Mouse (Mus musculus): ENCODE results near the gene Pard3b. TPM values are rescaled to one million over a fixed set of nuclear protein-coding genes. Genes with fewer than 3 reads are reported as not detected.

Gene Pard3b
- total RNA-seq (2021): 1 to 10 TPM; 3.4 to 3.6 TPM
- long read RNA-seq, experiment 1: 0 reads
- long read RNA-seq, experiment 2: 0 reads

DNA sequence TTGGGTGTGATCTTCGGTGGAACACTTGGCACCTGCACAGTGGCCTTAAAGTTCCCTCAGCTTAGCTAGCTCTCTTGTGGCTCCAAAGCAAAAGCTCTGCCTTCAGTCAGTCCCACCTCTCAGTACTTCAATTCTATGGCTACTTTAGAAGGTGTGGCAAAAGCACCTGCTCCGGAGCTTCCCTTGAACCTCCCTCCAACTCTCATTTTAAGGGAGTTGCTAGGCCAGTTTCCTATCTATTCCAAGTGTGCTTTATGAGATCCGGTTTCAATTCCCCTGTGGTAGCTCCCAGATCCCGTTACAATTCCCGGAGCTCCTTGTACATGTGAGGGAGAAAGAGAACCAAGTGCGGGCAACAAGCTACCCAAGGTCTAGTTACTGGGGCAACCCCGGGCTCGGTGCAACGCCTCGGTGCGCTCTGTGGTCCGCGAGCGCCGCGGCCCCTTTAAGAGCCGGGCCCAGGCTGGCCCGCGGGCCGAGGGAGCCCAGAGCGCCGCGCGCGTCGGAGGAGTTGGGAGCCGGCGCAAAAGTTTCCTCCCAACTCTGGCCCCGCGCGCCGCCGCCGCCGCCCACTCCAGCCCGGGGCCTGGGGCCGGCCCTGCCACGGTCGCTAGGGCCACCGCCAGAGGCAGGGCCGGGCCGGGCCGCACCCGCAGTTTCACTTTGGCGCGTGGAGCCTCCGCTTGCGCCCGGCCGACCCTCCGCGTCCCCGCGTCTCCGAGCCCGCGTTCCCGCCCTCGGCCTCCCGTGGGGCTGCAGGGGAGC lies at the start of gene Pard3b:
TSS of gene Pard3b (plus strand) at position 478 of the 765 bp plus-strand sequence.
- intact Hi-C loops (cut with DNase I): no loop called here
- DNase-seq (ENCODE audit: low spot score in 2 of 2): peak in 1 of 2 experiments; percentile 34

DNA sequence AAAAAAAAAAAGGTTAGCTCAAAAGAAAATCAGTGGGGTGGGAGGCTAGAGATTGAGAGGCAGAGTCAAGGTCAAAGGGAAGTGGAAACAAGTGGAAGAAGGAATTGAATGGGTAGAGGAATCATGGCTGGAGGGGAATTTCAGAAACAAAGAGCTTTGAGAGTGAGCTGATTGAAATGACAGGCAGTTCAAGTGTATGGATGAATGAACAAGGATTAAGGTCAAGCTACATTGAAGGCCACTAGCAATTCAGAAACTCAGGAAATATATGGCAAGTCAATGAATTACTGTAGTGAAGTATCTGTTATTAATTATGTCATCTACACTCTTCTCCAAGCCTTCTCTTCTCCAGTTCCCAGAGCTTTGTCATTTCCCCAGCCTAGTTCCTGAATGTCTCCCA lies 22.4 kb upstream of the Pard3b start:
- no peak for DNase-seq (ENCODE audit: low spot score in 2 of 2)

DNA sequence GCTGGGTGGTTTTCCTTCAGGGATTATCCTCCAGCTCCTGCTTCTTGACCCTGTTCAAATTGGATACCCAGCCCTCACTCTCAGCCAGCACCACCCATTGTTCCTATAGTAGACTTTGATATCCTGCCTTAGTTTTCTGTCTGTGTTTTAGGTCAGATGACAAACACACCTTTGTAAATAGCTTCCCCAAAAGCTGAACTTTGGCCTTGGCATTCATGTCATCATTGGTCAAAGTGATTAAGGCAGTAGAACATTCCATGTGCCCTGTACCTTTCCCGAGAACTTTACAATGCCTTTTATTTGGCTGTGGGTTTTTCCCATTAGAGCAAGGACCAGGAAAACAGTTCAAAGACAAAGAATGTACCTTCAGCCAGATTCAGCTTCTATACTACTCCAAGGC lies 18.0 kb upstream of the Pard3b start:
- intact Hi-C loops (cut with DNase I): no loop called here
- DNase-seq (ENCODE audit: low spot score in 2 of 2): no peak

More for the DNA sequence above, 22.4 kb upstream of the Pard3b start:
- intact Hi-C loops (cut with DNase I): no loop called here

DNA sequence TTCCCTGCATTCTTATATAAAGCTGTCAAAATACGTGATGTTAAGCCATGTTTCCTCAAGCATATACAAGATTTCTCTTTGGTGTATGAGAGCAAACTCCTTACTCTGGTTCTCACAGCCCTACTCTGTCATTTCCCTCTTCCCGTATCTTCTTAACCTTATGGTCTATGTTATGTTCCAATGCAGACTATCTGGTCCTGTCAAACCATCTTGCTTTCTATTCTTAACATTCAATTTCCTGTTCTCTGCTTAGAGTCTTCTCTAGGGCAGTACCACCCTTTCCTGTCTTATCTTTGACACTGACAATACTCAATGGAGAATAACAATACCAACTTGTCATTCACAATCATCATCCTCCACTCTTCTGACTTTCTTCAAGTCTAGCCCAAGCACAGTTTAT lies 8.8 kb upstream of the Pard3b start:
- intact Hi-C loops (cut with DNase I): no loop called here
- no peak for DNase-seq (ENCODE audit: low spot score in 2 of 2)

DNA sequence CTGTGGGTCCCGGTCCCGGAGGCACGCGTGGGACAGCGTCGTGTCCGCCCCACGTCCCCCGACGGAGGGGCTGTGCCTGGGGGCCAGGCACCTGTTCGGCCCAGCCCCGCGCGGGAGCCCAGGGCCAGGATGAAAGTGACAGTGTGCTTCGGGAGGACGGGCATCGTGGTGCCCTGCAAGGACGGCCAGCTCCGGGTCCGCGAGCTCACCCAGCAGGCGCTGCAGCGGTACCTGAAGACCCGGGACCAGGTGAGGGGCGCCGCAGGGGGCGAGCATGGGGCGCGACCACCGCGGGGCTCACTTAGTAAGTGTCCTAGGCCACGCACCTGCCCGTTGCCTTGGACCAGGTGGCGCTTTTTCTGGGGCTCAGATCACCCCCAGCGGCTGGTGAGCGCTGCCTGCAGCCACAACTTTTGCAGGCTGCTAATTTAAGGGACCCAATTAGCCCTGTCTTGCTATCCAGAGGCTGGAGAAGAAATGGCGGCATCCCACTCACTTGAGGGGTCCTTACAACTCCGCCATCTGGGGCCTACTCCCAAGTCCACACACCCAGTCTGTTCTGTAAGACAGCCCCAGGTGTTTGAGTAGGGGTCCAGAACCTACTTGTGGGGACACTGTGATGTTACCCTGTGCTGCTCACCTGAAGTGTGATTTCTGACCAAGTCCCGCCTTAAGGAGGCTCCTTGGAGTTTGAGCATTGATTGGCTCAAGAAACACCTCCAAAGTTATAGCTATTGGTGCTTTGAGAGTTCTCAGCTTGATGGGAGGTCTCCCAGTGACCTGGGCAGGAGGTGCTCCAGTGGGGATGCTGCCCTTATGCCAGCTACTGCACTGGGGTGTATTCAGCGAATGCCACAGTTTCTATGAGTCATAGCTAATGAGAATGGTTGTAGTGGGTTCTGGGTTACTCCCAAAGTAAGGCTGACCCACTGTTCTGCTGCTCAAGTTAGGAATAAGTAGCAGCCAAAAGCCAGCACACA lies 780 bp downstream of the Pard3b start:
- no peak for DNase-seq (ENCODE audit: low spot score in 2 of 2)
- intact Hi-C loops (cut with DNase I): no loop called here

DNA sequence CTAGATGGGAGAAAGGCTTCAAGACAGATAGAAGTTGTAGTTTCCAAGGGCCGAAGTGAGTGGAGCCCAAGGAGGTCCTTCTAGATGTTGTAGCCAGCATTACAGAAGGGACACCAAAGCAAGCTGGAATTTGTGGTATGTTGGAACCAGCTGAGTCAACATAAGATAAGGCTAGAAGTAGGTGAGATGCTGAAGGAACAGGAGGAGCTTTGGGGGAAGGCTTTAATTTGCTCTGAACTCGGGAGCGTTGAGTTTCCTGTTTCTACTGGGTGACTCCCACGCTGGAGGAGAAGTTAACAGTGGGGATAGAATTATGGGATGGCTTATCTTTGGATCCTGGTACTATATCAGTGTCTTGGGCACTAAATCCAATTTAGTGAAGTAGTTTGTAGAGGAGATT lies 3.3 kb downstream of the Pard3b start:
- DNase-seq (ENCODE audit: low spot score in 2 of 2): no peak
- intact Hi-C loops (cut with DNase I): no loop called here

DNA sequence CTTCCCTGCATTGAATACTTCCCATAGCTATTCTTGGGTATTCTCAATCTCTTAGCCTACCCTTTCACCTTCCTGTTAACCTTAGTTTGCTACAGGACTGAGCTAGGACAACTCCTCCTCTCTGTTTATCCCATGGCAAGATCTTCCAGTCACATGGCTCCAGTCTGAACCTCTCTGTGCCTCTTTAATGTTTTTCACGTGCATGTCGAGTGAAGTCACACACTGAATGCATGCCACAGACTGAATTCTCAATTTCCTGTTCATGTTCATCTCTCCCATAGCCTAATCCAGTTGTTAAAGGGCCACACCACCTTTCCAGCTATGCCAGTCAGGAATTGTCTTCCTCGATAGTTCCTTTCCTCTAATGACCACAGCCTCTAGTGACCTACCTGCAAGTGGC lies 6.4 kb downstream of the Pard3b start:
- DNase-seq (ENCODE audit: low spot score in 2 of 2): no peak
- intact Hi-C loops (cut with DNase I): no loop called here

DNA sequence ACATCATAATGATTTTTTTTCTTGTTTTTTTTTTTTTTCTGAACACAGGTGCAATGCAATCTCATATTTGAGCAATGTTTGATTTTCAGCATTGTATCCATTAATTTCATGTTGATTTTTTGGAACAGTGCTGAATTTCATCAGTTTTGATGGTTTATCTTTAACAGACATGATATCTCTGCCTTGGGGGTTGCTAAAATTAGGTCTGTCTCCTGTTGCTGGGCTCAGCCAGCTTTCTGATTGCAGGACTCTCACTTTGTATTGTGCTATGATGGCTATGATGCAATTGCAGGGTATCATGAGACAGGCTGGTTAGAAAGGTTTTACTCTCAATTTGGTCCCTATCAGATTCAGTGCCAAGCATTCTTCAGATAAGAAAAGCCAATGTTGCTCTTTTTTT lies 11.3 kb downstream of the Pard3b start:
- intact Hi-C loops (cut with DNase I): no loop called here
- no peak for DNase-seq (ENCODE audit: low spot score in 2 of 2)

DNA sequence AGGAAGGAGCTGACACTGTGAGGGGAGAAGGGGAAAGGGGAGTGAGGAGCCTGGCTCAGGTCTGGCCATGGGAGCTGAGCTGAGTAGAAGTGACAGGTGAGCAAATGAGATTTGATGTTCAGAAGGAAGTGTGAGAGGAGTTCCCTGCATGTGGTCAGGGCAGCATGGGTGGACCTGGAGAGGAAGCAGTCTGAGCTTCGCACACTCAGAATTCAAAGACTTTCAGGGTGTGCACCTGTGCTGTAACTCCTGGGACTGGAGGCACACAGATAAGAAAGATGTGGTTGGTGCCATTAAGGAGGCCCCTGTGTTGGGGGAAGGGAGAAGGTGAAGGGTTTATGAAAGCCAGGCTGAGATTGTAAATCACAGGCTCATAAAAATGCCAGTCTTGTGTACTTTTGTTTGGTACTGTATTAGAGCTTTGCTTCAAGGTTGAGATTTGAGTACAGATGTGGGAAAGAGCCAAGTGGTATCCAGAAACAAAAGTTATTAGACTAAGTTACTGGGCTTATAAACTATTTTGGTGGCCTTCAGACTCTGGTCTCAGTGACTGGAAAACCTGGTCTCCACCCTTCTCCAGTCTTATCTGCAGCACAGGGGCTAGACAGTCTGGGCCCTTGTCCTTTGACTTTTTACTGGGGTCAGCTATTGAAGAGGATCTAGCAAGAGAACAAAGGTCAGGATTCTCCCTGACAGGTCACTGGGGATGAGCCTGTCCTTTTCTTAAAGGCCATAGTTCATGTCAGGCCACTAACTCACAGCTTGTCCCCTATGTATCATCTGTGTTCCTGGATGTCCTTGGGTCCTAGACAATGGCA lies 13.0 kb downstream of the Pard3b start:
- intact Hi-C loops (cut with DNase I): no loop called here

DNA sequence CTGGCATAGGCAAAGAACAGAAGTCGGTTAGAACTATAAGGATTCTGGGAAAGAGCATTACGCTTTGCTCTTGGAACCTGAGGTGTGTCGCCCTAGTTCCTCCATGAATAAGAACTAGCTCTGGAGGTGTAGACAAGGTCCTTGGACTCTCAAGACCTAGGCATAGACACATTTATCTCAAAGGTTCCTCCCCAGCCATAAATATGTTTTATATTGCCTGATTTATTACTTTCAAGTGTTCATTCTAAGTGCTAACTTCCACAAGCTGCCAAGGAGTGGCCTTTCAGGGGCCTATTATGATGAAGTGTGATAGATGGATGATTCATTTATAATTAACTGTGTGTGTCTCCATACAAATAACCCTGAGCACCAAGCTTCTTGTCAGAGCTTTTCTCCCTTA lies 19.1 kb downstream of the Pard3b start:
- no peak for DNase-seq (ENCODE audit: low spot score in 2 of 2)
- intact Hi-C loops (cut with DNase I): no loop called here

More for the DNA sequence above, 13.0 kb downstream of the Pard3b start:
- no peak for DNase-seq (ENCODE audit: low spot score in 2 of 2)

DNA sequence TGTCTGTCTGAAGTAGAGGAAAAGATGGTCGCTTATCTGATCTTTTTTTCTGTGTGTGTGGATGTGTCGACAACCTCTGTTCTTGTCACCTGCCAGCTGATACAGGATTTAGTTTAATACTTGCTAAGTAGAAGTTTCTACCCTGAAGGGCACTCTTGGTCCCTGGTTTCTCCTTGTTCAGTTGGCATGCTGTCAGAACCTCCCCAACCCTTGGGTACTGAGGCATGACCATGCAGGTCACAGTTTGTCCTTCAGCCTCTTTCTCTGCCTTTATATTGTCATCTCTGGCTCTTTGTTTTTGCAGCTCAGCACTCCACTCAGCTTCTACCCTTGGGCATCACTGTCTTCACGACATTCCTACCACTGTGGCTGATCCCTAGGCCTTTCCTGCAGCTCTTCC lies 21.3 kb downstream of the Pard3b start:
- intact Hi-C loops (cut with DNase I): no loop called here

DNA sequence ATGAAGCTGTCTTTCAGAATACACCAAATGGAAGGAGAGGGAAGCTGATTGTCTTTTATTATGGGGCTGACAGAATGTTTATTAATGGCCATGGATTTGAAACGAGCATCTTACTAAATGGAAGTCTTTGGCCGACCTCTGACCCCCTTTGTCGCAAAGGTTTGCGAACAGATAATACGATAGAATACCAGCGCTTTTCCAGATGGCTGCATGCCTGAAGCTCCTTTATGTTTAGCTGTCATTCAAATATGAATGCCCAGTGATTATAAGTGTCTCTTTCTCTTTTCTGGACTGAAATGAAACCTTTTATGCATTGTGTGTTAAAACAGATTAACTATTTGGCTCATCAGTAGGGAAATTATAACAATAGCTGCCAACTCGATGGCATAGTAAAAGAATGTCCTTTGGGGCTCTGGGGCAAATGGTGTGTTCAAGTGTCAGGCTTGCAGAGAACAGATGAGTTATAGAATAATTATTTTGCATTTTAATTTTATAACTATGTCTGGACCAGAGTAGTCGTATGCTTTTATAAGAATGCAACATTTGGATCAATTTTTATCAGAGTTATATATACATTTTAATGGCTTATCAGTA lies 46.7 kb downstream of the Pard3b start:
- intact Hi-C loops (cut with DNase I): no loop called here
- no peak for DNase-seq (ENCODE audit: low spot score in 2 of 2)

More for the DNA sequence above, 21.3 kb downstream of the Pard3b start:
- DNase-seq (ENCODE audit: low spot score in 2 of 2): no peak

DNA sequence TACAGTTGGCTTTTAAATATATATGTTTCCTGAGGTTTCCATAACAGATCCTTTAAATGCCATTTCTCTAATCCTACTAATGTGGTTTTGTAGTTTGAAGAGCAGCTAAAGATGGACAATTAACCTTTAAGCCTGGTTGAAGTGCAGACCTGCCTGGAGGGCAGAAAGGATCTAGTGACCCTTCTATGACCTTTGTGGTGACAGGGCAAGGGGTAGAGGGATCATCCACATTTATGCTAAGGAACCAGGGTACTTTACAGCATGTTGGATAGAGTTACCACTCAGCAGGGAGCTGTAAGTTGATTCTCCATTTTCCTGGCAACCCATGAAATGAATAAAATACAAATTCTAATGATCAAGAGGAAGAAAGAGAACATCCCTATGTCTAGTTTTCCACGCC lies 47.3 kb downstream of the Pard3b start:
- intact Hi-C loops (cut with DNase I): no loop called here
- DNase-seq (ENCODE audit: low spot score in 2 of 2): no peak

DNA sequence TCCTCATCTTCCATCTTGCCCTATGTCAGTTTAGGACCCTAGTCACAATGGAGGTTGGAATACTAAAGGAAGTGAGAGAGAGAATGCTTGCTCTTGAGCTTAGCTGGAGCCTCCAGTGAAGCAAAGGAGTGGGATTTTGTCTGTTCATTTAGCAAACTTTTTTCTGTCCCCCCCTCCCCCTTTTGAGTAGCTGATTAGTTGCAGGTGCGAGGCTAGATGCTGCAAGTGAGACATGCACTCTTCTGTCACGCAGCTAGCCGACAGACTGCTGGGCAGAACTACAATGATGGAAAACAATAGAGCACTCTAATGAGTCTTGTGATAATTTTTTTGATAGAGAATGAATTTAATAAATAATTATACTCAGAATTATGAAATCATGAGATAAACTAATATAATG lies 49.7 kb downstream of the Pard3b start:
- no peak for DNase-seq (ENCODE audit: low spot score in 2 of 2)
- intact Hi-C loops (cut with DNase I): no loop called here

DNA sequence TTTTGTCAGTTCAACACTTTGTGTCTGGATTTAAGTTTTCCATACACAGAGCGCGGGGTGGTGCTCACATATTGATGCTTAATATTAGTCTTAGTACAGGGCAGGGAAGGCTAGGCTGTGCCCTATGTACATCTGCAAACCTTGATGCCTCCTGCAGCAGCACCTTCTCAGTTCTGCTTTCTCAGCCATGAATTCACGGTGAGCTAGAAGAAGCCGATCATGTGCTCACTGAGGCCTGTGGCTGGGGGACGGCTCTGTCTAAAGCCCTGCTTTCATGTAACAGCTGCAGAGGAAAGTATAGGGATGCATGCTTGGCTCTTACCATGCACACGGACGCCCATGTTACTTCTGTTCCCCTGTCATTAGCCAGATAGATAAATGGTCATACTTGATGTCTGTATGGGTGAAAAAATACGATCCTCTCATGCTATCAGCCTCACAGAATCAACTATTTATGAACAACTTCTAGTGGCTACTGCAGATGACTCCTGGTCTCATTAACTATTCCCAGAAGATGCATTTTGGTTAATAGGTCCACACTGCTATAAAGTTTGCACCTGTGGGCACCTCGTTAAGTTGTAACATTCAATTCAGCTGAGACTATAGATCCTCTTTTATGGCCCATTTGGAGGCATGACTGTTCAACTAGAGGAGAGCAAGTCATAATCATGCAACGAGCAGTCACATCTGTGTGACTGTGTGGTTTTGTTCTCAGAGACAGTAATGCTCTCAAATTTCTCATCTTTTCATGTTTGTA lies 60.0 kb downstream of the Pard3b start:
- intact Hi-C loops (cut with DNase I): no loop called here
- no peak for DNase-seq (ENCODE audit: low spot score in 2 of 2)

DNA sequence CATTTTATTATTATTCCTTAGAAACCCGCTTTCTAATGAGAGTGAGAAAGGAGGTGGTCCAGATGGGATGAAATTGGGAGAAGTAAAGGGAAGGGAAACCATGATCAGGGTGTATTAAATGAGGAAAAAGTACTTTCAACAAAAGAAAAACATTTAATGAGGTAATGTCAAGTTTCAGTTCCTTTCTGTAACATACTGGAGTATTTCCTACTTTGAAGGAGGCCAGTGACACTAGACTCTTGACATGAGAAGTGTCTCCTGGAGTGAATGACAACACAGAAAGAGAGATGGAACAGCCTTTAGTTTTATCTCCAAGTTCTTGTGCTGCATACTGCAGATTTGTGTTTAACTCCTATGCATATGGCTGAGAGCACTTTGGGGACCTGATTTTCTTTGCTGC lies 71.2 kb downstream of the Pard3b start:
- intact Hi-C loops (cut with DNase I): no loop called here
- DNase-seq (ENCODE audit: low spot score in 2 of 2): no peak

DNA sequence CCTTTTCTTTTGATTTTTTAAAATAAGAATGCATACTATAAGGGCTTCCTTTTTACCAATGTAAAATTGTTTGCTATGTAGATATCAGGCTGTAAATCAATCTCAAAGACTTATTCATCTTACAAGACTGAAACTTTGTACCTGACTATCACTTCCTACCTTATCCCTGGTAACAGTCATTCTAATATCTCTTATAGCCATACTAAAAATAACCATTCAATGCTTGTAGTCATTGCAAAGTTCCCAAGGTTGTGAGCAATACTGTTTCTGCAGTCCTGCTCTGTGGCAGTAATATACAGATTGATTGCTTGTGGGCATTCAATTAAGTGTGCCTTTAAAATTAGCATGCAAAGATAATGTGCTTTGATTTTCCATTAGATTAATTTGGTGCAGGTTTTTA lies 72.9 kb downstream of the Pard3b start:
- DNase-seq (ENCODE audit: low spot score in 2 of 2): no peak
- intact Hi-C loops (cut with DNase I): no loop called here

DNA sequence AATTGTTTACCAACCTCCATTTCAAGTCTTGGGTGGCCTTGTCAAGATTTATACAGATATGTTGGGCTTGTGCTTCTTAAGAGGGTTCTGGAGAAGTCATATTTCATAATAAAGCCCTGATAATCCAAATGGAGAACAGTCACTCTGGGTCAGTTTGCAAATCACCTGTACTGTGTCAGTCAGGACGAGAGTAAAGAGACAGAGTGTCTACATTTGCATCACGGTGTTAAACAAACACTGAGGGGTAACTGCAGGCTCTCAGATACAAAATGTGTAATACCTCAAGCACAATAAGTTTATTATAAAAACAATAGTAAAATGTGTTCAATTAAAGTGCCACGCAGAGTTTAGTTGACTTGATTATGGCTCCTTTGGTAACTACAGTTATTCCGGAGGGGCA lies 91.0 kb downstream of the Pard3b start:
- intact Hi-C loops (cut with DNase I): no loop called here
- DNase-seq (ENCODE audit: low spot score in 2 of 2): no peak

DNA sequence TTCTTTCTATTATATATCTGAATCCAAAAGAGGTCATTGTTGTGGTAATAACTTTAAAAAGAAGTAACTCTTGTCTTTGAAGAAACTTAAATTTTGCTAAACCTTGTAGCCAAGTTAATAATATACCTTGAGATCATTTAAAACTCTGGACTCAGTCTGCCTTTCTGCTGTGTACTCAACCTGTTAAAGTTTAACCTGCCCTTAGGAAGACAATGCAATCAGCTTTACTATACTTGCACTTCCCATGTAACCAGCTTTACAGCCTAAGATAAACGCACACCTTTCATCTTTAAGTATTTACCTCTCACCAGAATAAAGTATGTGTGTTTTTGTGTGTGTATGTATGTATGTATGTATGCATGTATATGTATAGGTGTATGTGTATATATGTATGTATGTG lies 97.9 kb downstream of the Pard3b start:
- intact Hi-C loops (cut with DNase I): no loop called here
- DNase-seq (ENCODE audit: low spot score in 2 of 2): no peak
